Mouse (Mus musculus): ENCODE data around the gene Tfap2d.

- no peak for TF ChIP-seq CTCF (IDR thresholded peaks at IDR 0.05; ENCODE audit: control insufficient read depth, insufficient read depth, insufficient replicate concordance, low read depth, low read length)
- TF ChIP-seq POLR2A (IDR thresholded peaks at IDR 0.05; ENCODE audit: control insufficient read depth, low read depth, low read length): no peak
Observed at GRCm38 (mm10) chr1:19213851-19214395, 111.1 kb downstream of the Tfap2d start.

Data from testis, adult 2 months (tissue).